Mouse (Mus musculus) heart, adult 2 months (tissue): Measurements from ENCODE around the gene Kcnk4.

Experiments used
- CTCF ChIP-seq: fragments of 200-600 bp; IDR thresholded peaks from 2 replicates; pipeline ENCODE4 v1.8.1; 2022; ENCODE audit warnings: antibody characterized with exemption, mild to moderate bottlenecking, moderate library complexity
- EP300 ChIP-seq: fragments of 200-500 bp; IDR thresholded peaks from 2 replicates; pipeline ENCODE4 v1.6.1; 2011; ENCODE audit warnings: low read depth, low read length, control low read depth; ENCODE audit not compliant: insufficient read depth

DNA sequence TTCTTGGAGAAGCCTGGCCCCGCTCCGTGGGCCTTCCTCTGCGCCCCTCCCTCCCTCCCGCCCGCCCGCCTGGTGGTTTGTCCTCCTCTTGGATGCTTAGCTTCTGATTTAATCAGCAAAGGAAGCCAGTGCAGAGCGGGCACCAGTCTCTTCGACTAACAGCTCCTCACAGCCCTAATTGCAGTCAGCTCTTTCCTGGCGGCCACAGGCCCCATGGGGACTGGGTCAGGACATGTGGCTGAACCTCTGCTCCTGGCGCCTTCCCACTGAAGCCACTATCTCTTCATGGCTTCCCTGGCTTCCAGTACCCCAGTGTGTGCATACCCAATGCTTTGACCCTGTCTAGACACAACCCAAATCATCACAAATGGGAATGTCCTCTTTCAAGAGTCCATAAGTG, 22.1 kb upstream of the Kcnk4 start:
- no peak for TF ChIP-seq CTCF
- no peak for TF ChIP-seq EP300
